Mouse (Mus musculus) adrenal gland, adult (tissue): ENCODE measurements around the gene Zfp422.

Experiments
- DNase-seq, 2 experiments: peaks; one replicate each; pipeline ENCODE4 v3.0.0; 2022 to 2023; ENCODE audit warnings: low spot score in 1 of 2; ENCODE audit not compliant: inconsistent age in 2 of 2

The Zfp422 gene

DNA sequence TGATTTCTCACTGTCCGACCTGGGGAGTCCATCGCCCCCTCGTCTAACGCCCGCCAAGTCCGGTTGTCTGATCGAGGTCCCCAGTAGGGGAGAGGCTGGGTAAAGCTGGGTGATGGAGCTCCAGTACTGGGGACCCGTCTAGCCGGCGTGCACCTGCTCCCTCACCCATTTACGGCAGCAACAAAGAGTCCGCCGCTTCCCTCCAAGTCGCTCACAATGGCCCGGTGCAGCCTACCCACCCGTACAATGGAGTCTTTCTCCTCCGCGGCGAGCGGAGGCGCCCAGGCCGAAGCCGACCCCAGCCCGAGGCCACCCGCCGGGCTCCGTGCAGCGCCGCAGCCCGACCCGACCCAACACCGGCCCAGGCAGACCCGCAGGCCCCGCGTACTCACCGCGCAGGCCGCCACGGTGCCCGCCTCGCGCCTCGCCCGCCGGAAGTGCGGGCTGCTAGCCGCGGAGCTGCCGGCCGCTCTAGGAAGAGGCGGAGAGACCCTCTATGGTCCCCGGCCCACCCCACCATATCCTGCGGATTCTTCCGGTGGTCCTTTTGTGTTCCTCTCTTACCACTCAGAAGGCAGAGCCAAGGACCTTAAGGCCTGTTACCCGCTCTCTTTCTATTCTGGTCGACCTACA, at the start of gene Zfp422:
Gene Zfp422, minus strand, starts transcription at position 461 of the 633 bp plus-strand sequence.
- DNase-seq: peak; percentile 67 to 91

DNA sequence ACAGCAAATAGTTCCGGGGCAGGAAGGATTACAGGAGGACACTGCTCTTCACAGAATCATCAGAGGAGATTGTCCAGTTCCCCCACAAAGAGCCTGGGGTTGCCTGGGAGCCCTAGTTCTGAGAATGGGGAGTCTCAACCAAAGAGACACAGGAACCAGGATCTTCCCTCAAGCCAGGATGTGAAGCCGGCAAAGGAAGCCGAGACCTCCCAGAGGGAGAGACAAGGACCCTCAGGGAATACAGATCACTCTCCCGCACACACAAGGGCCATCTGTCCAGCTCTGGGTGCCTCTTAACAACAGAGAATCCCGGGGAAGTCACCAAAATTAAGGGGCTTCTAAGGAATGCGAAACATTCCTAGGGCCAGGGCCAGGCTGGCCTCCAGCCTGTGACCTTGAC, 48.5 kb upstream of the Zfp422 start:
- DNase-seq: no peak

DNA sequence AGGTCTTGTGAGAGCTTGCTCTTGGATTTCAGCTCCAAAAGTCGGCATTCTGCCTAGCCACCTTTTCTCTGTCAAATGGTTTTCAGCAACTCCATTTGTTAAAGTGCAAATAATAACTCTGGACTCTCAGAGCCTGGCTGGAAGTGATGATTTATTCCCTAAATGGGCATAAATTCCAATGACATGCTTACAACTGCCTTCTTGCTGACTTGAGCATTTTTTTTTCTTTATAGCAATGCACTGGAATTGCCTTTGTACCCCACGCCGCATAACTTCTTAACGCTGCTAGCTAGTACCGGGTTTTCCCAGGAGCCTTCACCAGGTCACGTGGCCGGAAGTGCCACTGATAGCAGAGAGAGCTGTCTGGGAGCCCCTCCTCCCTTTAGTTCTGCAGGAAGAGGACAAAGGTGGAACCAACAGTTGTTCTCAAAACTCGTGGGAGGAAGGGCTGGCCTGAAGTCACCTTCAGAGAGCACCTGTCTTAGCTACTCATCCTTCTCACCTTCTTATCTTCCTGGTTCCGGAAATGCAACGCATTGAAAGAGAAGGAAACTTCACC, 47.6 kb upstream of the Zfp422 start:
- no peak for DNase-seq

DNA sequence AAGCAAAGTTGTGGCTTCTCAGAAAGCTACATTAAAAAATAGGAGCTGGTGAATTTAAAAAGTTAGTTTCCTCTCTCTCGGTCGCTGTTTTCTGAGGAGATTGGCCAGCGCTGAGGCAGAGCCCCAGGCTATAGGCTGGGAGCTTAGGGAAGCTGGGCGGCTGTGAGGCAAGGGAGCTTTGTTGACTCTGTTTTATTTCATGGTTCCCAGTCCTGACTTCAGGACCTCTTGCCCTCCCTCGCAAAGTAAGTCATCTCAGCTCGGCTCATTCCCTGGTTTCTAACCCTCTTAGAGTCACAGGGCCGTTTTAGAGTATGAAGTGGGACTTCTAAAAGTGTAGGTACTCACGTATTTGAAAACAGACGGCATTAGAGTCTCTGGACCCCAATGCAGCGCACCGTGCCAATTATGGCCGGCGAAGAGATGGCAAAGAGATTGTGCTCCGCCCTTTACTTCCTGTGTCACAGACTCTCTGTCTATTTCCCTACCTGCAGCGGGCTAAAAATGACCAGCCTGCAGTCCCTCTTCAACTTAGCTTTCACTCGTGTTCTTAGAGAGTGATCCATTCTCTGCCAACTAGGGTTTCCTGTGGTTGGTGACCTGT, 45.6 kb upstream of the Zfp422 start:
- DNase-seq: peak in 1 of 2 experiments; percentile 32

DNA sequence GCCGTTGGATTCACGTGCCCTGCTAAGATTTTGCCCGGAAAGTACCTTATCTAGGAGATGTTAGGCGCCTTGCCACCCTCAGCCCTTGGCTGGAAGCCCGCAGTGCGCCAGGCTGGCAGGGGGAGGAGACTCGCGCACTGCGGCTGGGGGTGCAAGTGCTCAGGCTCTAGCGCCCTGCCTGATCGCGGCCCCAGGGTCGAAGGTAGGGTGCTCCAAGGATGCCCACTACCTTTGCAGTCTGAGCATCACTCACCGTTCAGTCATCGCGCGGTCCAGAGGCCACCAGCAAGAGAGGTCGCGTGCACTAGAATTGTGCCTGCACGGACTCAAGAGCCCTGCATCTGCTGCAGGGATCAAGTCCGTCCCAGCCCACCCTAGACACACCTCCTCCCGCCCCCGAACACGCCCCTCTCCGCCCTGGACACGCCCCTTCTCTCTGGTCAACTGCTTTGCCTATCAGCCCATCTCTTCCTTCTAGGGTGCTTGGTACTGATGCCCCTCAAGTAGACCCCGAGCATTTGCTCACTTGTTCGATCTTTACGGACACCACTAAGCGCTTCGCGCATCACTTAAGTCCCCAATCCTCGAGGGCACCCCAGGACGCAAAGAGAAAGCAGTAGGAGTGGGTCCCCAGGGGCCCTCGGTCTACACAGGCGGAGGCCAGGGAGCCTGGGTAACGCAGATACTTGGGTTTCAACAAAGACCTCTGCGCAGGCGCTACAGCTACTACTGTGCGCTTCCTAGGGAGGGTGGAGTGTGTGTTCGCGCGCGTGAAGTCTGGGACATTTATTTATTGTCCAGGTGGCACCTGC, 44.9 kb upstream of the Zfp422 start, which contains the start of gene Rassf4:
Gene Rassf4, minus strand, starts transcription at position 482 of the 812 bp plus-strand sequence.
- peak; percentile 78 to 94 for DNase-seq

DNA sequence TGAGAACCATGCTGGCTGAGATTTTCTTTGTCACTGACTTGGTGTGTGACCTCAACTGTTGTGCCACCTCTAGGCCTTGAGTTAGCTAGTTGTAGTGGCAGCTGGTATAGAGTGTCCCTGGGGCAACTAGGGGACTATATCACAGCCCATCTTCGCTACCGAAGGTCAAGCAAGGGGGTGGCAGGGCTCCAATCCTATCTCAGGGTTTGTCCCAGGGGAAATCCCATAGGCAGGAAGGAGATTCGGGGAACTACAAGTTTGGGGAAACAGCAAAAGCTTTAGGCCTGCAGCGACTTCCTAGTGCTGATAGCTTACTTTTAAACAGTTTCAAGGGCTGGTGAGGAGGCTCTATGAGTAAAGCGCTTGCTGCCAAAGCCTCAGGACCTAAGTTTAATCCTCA, 43.5 kb upstream of the Zfp422 start:
- DNase-seq: no peak

DNA sequence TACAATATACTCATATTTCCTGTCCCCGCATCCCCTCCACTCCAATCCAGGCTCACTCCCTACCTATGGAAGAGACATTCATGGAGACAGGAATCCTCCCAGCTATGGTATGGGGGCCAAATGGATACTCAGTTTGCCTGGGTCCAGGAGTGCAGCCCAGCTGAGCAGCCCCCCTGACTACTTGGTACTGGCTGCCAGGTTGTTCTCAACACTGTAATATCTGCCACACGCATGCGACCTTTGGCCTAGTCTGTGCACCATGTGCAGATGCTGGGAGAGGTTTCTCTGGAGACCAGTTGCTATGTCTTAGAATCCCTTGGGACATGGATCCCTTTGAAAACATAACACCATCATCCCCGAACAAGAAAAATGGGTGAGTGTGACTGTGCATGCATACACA, 43.0 kb upstream of the Zfp422 start:
- DNase-seq: no peak

DNA sequence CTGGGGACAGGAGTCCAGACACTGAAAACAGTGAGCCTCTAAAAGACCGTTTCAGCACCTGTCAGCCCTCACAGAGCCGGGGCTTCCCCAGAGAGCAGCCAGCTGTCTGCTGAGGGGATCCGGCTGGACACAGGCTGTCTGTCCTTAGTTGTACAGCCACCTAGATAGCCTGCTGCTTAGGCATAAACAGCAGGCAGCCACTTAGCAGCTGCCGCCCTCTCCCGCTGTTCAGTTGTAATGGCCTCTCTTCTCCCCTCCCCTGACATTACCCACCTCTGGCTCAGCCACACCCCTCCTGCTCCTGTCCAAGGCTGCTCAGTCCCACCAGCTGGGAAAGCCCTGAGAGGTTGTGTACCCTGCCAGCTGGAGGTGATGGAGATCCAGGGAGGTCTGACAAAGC, 42.2 kb upstream of the Zfp422 start:
- no peak for DNase-seq

DNA sequence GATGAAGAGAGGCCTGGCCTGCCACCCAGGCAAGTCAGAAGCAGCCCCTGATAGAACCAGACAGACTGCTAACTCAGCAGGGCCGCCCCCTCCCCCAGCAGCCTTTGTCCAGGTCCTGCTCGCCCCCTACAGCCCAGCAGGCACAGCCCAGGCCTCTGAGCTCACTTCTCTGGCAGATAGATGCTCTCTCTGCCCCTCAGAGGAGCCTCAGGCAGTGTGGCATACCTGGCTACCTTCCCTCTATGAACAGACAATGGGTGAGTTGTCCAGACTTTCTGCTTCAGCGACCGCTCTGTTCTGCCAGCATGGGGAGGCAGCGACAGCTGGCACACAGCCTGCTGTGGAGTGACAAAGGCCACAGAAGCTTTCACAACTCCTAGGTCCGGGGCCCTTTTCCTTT, 41.3 kb upstream of the Zfp422 start:
- DNase-seq: no peak

DNA sequence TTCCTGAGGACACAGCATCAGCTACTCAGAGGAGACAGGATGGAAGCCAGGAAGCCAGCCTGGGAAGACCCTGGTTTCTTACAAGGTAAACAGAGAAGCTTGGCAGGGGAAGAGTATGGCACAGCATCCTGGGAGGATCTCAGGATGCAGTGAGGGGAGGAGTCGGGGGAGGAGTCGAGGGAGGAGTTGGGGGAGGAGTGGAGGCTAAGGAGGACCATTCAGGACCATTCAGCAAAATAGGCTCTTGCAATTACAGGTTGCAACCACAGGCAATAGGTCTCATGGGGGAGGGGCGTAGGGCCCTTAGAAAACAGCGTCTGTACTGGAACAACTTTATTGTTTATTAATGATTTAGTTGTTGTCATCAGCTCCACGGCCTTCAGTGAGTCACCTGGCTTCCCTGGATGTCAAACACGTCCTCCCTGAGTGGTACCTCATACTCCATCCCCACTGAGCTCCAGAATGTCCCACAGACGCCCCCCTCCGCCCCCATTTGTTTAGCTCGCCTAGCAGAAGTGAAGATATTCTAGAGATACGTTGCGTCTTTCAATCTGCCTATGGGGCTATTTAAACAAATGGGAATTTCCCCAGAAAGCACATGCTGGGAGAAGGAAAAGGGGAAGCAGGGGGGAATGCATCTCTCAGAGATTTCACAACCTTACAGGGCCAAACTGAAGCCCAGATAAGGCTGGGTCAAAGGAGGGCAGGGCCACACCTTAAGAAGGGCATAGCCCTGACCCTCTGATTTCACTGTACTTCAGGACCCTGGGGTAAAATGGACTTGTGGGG, 40.1 kb upstream of the Zfp422 start:
- no peak for DNase-seq

DNA sequence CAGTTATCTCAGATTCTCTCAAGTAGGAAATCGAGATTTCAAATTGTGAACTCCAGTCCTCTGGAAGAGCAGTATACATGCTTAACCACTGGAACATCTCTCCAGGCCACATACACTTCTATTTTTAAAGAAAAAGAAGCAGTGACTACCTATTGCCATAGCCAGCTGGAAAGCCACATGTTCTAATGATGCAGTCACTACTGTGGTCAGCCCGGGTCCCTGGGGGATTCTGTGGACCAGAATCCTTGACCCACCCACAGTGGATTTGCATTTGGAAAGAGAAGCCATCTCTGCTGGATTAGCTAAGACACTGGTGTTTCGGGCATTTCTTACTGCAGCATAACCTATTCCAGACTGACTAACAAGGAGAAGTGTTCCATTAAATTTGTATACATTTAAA, 38.6 kb upstream of the Zfp422 start:
- no peak for DNase-seq

DNA sequence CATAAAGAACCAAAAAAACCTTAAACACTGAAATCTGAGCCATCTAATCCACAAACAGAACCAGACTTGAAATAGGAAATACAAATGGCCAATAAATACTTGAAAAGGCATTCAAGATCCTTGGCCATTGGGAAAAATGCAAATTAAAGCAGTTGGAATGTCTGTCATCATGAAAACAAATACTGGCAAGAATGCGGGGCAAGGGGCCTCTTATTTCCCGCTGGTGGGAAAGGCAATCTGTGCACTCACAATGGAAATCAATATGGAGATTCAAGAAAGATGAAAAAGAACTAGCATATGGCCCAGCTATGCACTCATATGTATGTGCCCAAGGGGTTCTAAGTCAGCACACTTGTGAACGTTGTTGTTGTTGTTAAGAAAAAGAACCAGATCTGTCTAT, 38.1 kb upstream of the Zfp422 start:
- DNase-seq: no peak

DNA sequence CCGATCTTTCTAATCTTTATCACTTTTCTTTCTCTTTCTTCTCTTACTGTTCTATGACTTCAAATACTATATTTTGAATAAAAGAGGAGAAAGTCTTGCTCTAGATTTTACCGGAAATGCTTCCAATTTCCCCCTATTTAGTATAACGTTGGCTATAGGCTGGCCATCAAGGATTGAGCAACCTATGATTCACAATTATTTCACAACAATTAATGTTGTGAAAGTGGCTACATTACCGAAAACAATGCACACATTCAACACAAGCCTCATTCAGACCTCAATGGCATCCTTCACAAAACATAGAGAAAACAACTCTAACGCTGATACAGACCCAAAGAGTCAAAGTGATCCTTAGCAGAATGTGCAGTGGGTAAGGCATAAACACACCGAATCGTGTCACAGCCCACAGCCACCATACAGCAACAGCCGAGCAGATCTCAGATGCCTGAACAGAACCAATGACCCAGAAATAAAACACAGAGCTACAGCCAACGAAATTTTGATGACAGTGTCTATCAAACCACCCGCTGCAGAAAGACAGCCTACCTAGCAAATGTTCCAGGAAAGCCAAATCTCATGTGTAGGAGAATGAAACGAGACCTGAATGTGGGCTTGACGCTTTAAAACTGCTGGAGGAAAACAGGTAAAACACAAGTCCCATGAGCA, 37.4 kb upstream of the Zfp422 start:
- no peak for DNase-seq

DNA sequence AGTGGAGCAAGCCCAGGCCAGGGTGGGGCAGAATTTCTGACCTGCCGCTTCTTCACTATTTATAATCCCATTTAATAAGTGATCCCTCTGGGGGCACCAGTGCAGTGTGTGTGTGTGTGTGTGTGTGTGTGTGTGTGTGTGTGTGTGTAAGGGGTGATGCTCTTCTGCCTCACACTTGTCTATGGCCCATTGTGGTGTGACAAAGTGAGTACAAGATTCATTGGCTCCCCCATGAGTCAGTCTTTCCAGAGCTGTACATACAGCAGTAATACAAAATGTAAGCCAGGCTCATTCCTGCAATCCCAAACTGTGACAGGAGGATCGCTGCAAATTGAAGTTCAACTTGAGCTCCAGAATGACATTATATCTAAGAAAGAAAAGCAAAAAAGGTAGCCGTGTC, 36.0 kb upstream of the Zfp422 start:
- no peak for DNase-seq

DNA sequence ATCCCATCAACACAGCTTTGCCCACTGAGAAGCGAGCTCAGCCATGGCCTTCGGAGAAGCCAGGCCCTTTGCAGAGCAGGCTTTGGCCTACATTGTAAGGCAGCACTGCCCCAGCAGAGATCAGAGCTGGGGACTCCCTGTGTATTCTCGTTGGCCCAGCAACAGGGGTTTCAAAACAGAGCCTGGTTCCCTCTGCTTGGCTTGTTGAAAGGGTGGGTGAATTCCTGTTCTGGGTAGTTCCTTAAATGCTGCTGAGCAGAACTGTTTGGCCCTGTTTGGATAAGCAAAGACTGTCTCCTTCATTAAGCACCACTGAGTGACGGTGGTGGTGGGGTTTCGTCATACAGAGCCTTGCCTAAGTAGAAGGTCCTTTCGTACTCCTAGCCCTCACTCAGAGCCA, 35.2 kb upstream of the Zfp422 start:
- no peak for DNase-seq

DNA sequence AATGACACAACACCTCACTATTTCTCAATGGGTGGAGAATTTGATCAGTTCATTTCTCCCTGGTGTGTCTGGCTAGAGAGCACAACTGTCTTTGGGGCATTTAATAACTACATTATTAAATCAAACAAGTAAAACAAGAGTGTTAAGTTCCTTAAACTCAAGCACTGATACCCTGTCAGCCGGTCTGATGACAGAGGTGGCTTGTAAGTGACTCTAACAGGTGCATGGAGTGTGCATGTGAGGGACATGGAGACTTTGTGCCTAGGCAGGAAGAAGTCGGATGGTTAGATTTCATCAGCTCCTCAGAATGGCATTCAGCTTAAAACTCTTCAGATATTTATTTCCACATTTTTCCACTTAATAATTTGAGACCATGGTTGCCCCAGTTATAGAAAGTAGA, 34.6 kb upstream of the Zfp422 start:
- no peak for DNase-seq

DNA sequence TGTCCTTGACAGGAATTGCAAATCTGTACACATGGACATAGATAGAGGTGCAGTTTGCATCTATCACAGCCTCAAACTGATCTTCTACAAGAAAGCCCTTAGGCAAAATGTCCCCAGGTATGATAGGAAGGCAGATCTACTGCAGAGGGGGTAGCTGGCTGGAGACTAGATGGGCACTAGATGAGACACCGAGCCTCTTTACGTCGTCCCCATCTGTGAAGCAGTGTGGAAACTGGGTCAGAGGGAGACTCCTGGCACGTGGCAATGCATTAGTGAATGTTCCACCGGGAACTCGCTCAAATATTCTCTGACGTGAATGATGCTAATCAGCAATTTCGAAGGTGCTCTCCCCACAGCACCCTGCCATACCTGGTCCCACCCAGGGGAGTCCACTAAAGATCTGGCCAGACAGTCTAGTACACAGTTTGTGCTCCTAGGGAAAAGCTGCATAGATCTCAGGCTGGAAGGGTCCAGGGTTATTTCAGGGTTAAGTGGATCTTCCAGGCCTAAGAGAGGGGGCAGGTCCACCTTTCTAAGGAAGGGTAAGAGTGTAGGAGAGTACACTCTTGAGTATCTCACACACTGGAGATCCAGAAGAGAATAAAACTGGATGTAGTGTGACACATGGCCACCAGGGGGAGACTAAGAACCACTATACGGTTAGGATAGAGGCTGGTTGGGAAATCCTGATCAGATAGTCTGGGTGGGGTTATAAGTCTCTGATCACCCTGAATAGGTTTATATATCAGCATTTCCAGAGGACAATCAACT, 25.1 kb upstream of the Zfp422 start:
- peak in 1 of 2 experiments; percentile 79 for DNase-seq

DNA sequence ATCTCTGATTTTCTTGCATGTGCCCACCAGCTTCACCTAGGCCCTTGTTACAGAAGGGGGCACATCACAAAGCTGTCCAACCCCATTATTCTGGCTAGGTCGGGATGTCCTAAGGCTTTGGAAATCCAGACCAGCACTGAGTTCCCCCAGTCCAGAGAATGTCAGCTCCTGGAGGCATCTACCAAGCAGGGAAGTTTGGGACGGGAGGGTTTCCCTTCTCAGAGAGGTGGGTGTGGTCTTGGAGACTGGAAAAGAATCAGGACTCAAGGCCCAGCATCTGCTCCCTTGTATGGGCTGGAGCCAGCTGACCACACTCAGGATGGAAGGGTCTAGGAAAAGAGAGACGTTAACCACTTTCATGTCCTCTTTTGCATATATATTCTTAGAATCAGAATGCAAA, 24.4 kb upstream of the Zfp422 start:
- DNase-seq: no peak

DNA sequence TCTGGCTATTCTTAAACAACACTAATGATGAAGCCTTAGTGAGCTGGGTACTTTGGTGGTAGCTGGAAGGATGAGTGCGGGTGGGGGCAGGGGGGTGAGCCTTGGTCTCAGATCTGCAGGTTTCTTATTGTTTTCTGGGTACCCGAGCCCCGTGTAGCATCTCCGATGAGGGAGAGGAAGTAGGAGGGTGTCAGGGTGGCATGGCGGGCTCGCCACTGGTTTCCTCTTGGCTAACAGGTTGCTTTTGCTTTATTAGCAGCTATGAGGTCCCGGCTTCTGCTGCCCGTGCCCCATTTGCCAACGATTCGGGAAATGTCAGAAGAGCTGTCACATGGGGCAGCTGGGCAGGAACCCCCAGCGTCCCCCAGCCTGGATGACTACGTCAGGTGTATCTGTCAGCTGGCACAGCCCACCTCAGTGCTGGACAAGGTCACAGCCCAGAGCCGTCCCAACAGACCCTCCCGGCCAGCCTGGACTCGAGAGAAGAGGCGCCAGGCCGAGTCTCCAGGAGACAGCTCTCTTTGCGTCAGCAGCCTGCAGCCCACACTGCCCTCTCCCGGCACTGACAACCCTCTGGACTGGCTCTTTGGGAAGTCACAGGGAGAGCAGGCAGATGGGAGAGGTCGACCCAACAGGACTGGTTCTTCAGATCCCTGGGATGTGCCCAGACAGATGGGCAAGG, 22.8 kb upstream of the Zfp422 start:
- DNase-seq: peak; percentile 33 to 58
